Mouse (Mus musculus) macrophage (primary cell): ENCODE measurements around the gene Tlr4. TPM values are rescaled to one million over a fixed set of nuclear protein-coding genes. Genes with fewer than 3 reads are reported as not detected.
A peak's percentile ranks its signal among the peaks of the same experiment; 100 is the strongest.

ENCODE experiments used
- H3K27ac ChIP-seq: fragments of 350-480 bp; formaldehyde crosslinking; 2 replicates; pipeline ENCODE4 v1.9.0; 2021
- H3K36me3 ChIP-seq: fragments of 350-480 bp; formaldehyde crosslinking; 2 replicates; pipeline ENCODE4 v1.9.0; 2021; ENCODE audit errors: inconsistent target
- H3K4me3 ChIP-seq: fragments of 350-480 bp; formaldehyde crosslinking; 2 replicates; pipeline ENCODE4 v1.9.0; 2021; ENCODE audit errors: inconsistent target
- H3K79me2 ChIP-seq: fragments of 350-480 bp; formaldehyde crosslinking; 2 replicates; pipeline ENCODE4 v1.9.0; 2021; ENCODE audit errors: inconsistent target
- WGBS: methylation state at CpG from one replicate; pipeline ENCODE4 v1.1.7; 2026; ENCODE audit warnings: inconsistent platforms; ENCODE audit not compliant: missing documents; 5-methylcytosine and 5-hydroxymethylcytosine counted together
- polyA plus RNA-seq: library from polyadenylated mRNA; stranded (reverse); fragments of 250-400 nt; gene quantifications from 3 replicates; pipeline ENCODE4 v1.2.4, GENCODE M21; 2018; ENCODE audit warnings: inconsistent platforms
- total RNA-seq, 78 experiments: library from RNA; depleted of rRNA; stranded (reverse); fragments of 250-400 nt; gene quantifications; 1 replicate in 9 of 78; 2 replicates in 24 of 78; 3 replicates in 43 of 78; 4 replicates in 2 of 78; pipeline ENCODE4 v1.2.4; 2018; ENCODE audit warnings: inconsistent platforms in 56 of 78

Gene Tlr4
- total RNA-seq (2018; cell fraction: chromatin; rRNA removed): 100 to 1,000 TPM in 2 of 26 experiments, 10 to 100 TPM in 23, 1 to 10 TPM in 1; 9.3 to 130 (median 39.1) TPM
- 100 to 1,000 TPM in 7 of 26 experiments, 10 to 100 TPM in 19; 36.3 to 139 (median 87.9) TPM for total RNA-seq (2018; cell fraction: cytosol; rRNA removed)
- 100 to 1,000 TPM in 8 of 26 experiments, 10 to 100 TPM in 18; 45.3 to 156 (median 73.5) TPM for total RNA-seq (2018; cell fraction: nucleus; rRNA removed)
- polyA plus RNA-seq: 66.9 to 77.5 TPM (median 75.6 TPM) in 3 replicates

- Histone ChIP-seq H3K36me3 (no peaks in the 10 kb centered on the region), H3K27ac (peak within 1 kb of the TSS; percentile 99), H3K4me3 (peak within 1 kb of the TSS; percentile 86), H3K79me2 (peaks cover 51% of the 10 kb centered on the region)
- WGBS: under 1% methylated on average over 11 of the region's 11 CpGs
These were observed at the start of gene Tlr4 for GRCm38 (mm10) chr4:66827463-66828162. TSS of gene Tlr4 (plus strand) at chr4:66827584.

GRCm38 (mm10) chr4:66794283-66794682 is 33.1 kb upstream of the Tlr4 start:
- no peak overlapping the region for H3K4me3 ChIP-seq
- H3K27ac ChIP-seq: no peak overlapping the region
- no peaks in the 10 kb centered on the region for H3K79me2 ChIP-seq
- H3K36me3 ChIP-seq: no peaks in the 10 kb centered on the region
- 100% methylated on average over 2 of the region's 2 CpGs for WGBS

- no peak overlapping the region for H3K4me3 ChIP-seq
- H3K79me2 ChIP-seq: no peaks in the 10 kb centered on the region
- no peaks in the 10 kb centered on the region for H3K36me3 ChIP-seq
- WGBS: 43% methylated on average over 2 of the region's 2 CpGs
- no peak overlapping the region for H3K27ac ChIP-seq
These were observed 30.7 kb upstream of the Tlr4 start for GRCm38 (mm10) chr4:66796683-66797082.

- Histone ChIP-seq H3K36me3 (no peaks in the 10 kb centered on the region), H3K79me2 (no peaks in the 10 kb centered on the region), H3K4me3 (no peak overlapping the region), H3K27ac (no peak overlapping the region)
- WGBS: 84% methylated on average over 4 of the region's 4 CpGs
These were observed 22.7 kb upstream of the Tlr4 start for GRCm38 (mm10) chr4:66804552-66805301.

GRCm38 (mm10) chr4:66805747-66806146 is 21.6 kb upstream of the Tlr4 start:
- H3K27ac ChIP-seq: no peak overlapping the region
- no peak overlapping the region for H3K4me3 ChIP-seq
- no peaks in the 10 kb centered on the region for H3K36me3 ChIP-seq
- no peaks in the 10 kb centered on the region for H3K79me2 ChIP-seq

- Histone ChIP-seq H3K4me3 (no peak overlapping the region), H3K79me2 (no peaks in the 10 kb centered on the region), H3K36me3 (no peaks in the 10 kb centered on the region), H3K27ac (peak overlapping the region; percentile 24)
- 58% methylated on average over 3 of the region's 3 CpGs for WGBS
These were observed 10.9 kb upstream of the Tlr4 start for GRCm38 (mm10) chr4:66816364-66817026.

GRCm38 (mm10) chr4:66821171-66821570 is 6.2 kb upstream of the Tlr4 start:
- Histone ChIP-seq H3K36me3 (no peaks in the 10 kb centered on the region), H3K27ac (no peak overlapping the region), H3K4me3 (no peak overlapping the region), H3K79me2 (no peaks in the 10 kb centered on the region)
- 100% methylated on average over 2 of the region's 2 CpGs for WGBS

GRCm38 (mm10) chr4:66821764-66822163 is 5.6 kb upstream of the Tlr4 start:
- H3K4me3 ChIP-seq: no peak overlapping the region
- peak overlapping the region; percentile 49 for H3K27ac ChIP-seq
- H3K79me2 ChIP-seq: no peaks in the 10 kb centered on the region
- no peaks in the 10 kb centered on the region for H3K36me3 ChIP-seq
- WGBS: 63% methylated on average over 3 of the region's 3 CpGs

- WGBS: 13% methylated on average over 6 of the region's 6 CpGs
- H3K36me3 ChIP-seq: no peaks in the 10 kb centered on the region
These were observed 832 bp downstream of the Tlr4 start for GRCm38 (mm10) chr4:66828163-66828668.

GRCm38 (mm10) chr4:66828686-66829085 is 1.3 kb downstream of the Tlr4 start:
- peak overlapping the region; percentile 86 for H3K4me3 ChIP-seq

More at GRCm38 (mm10) chr4:66828163-66828668, 832 bp downstream of the Tlr4 start:
- peak overlapping the region; percentile 99 for H3K27ac ChIP-seq
- peak overlapping the region; percentile 86 for H3K4me3 ChIP-seq
- H3K79me2 ChIP-seq: peaks cover 57% of the 10 kb centered on the region

GRCm38 (mm10) chr4:66838071-66838470 is 10.7 kb downstream of the Tlr4 start:
- peaks cover 92% of the 10 kb centered on the region for H3K79me2 ChIP-seq
- H3K27ac ChIP-seq: no peak overlapping the region
- WGBS: 93% methylated on average over 2 of the region's 2 CpGs
- H3K36me3 ChIP-seq: peaks cover 59% of the 10 kb centered on the region
- H3K4me3 ChIP-seq: no peak overlapping the region

More at GRCm38 (mm10) chr4:66828686-66829085, 1.3 kb downstream of the Tlr4 start:
- H3K36me3 ChIP-seq: no peaks in the 10 kb centered on the region
- H3K79me2 ChIP-seq: peaks cover 62% of the 10 kb centered on the region
- peak overlapping the region; percentile 99 for H3K27ac ChIP-seq
- 0% methylated on average over 5 of the region's 5 CpGs for WGBS

GRCm38 (mm10) chr4:66843255-66843654 is 15.9 kb downstream of the Tlr4 start:
- Histone ChIP-seq H3K36me3 (peaks cover 47% of the 10 kb centered on the region), H3K4me3 (no peak overlapping the region), H3K79me2 (peaks cover 70% of the 10 kb centered on the region), H3K27ac (peak overlapping the region; percentile 74)
- WGBS: 8% methylated on average over 1 of the region's 1 CpGs

GRCm38 (mm10) chr4:66852011-66852410 is 24.6 kb downstream of the Tlr4 start:
- WGBS: 11% methylated on average over 3 of the region's 3 CpGs
- Histone ChIP-seq H3K79me2 (no peaks in the 10 kb centered on the region), H3K36me3 (no peaks in the 10 kb centered on the region), H3K4me3 (no peak overlapping the region), H3K27ac (peak overlapping the region; percentile 37)

- WGBS: 17% methylated on average over 1 of the region's 1 CpGs
- no peaks in the 10 kb centered on the region for H3K36me3 ChIP-seq
- no peak overlapping the region for H3K4me3 ChIP-seq
- H3K79me2 ChIP-seq: no peaks in the 10 kb centered on the region
- H3K27ac ChIP-seq: peak overlapping the region; percentile 57
These were observed 29.6 kb downstream of the Tlr4 start for GRCm38 (mm10) chr4:66856992-66857391.
